Mouse (Mus musculus): ENCODE measurements around the gene Sucla2.

GRCm38 (mm10) chr14:73478321-73478720 lies 46.8 kb upstream of the Sucla2 start:
- TF ChIP-seq EP300 (IDR thresholded peaks at IDR 0.05; ENCODE audit: low read length) (no peak), USF1 (IDR thresholded peaks at IDR 0.05; ENCODE audit: low read depth, low read length) (no peak), MAFK (IDR thresholded peaks at IDR 0.05; ENCODE audit: insufficient replicate concordance, low read length) (no peak), USF2 (conservative IDR thresholded peaks at IDR 0.05; ENCODE audit: low read depth, low read length) (no peak), JUN (IDR thresholded peaks at IDR 0.05; ENCODE audit: insufficient read depth, low read depth, low read length) (no peak)
